Mouse (Mus musculus) megakaryocyte, embryonic 14.5 days (primary cell): ENCODE measurements around the gene Rhod. TPM values are rescaled to one million over a fixed set of nuclear protein-coding genes. Genes with fewer than 3 reads are reported as not detected.

Experiments
- H3K27me3 ChIP-seq: replicated peaks from 2 replicates; pipeline ENCODE3; 2012; ENCODE audit warnings: inconsistent platforms
- H3K36me3 ChIP-seq: replicated peaks from 2 replicates; pipeline ENCODE3; 2012; ENCODE audit warnings: low read length, inconsistent platforms, mixed read lengths
- H3K4me1 ChIP-seq: 2 replicates; pipeline ENCODE4 v1.6.1; 2012; ENCODE audit warnings: inconsistent platforms
- H3K4me3 ChIP-seq: replicated peaks from 2 replicates; pipeline ENCODE3; 2012; ENCODE audit warnings: moderate library complexity, mild to moderate bottlenecking, inconsistent platforms
- H3K9me3 ChIP-seq: 2 replicates; pipeline ENCODE4 v1.6.1; 2012; ENCODE audit warnings: inconsistent platforms
- FLI1 ChIP-seq: IDR thresholded peaks from 2 replicates; pipeline ENCODE4 v1.6.1; 2012; ENCODE audit warnings: low read length, inconsistent platforms, mixed read lengths
- GATA1 ChIP-seq: IDR thresholded peaks from 3 replicates; pipeline ENCODE4 v1.6.1; 2012; ENCODE audit warnings: mixed read lengths, low read length, inconsistent platforms, borderline replicate concordance
- polyA plus RNA-seq: library from polyadenylated mRNA; stranded (reverse); fragments of >175 nt; gene quantifications from 2 replicates; pipeline ENCODE4 v1.2.3, GENCODE M21; 2012; ENCODE audit warnings: low replicate concordance; ENCODE audit not compliant: insufficient read depth

Gene Rhod
- polyA plus RNA-seq, 1 experiment = 0.16 TPM

DNA sequence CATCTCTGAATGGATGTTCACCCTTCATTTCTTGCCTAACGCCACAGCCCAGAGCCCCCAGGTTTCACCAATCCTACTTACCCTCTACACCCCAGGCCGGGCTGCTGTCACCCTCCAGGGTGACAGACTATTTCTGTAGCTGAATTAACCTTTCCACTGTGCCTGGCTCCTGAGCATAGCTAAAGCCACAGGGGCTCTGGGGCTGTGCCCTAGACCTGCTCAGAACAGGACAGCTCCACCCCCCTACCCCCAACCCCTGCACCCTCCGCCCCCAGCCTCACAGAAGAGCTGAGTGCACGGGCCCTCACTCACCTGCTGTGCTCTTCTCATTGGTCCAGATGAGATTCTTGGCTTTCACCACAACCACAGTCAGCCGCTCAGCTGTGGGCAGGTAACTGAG, 12.7 kb upstream of the Rhod start:
- H3K9me3 ChIP-seq = no peaks in the 10 kb centered on the region
- no peaks in the 10 kb centered on the region for H3K36me3 ChIP-seq
- peaks cover 81% of the 10 kb centered on the region for H3K27me3 ChIP-seq
- H3K4me1 ChIP-seq = peaks cover 28% of the 10 kb centered on the region
- TF ChIP-seq GATA1 = no peak
- no peak for TF ChIP-seq FLI1
- no peak overlapping the region for H3K4me3 ChIP-seq

DNA sequence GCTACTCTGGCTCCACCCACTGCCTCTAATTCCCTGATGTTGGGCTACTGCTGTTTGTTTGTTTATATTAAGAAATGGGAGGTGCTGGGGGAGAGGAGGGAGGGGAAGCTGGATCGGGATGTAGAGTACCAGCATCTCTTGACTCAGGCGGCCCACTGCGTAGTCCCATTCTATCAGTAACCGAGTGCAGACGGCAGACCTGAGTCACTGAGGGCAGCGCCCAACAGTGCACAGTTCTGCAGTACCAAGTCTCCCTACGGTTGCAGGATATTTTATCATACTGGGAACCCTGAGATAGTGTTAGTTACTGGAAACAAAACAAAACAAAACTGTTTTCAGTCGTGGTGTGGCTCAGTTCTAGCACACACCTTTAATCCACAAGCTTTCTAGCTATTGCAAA, 11.9 kb upstream of the Rhod start:
- H3K4me3 ChIP-seq = no peak overlapping the region

DNA sequence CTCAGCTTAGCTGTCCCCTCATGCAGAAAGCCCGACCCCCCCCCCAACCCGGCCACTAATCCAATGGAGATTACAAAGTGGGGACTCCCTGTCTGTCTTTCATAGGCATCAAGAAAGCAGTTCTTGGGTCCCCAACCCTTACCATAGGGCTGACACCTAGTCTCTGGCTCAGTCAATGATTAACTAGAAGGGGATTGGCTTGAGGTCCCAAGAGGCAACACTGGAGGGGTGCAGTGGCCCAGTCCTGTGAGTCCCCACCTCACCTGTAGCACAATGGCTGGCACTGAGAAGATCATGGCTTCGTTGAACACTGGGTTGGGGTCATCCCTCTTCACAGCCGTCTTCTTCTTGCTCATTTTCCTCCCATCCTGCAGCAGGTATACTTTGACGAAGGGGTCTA, 11.4 kb upstream of the Rhod start:
- Histone ChIP-seq H3K9me3 (no peaks in the 10 kb centered on the region), H3K36me3 (no peaks in the 10 kb centered on the region), H3K4me1 (peaks cover 15% of the 10 kb centered on the region), H3K4me3 (no peak overlapping the region), H3K27me3 (peaks cover 79% of the 10 kb centered on the region)
- no peak for TF ChIP-seq FLI1
- no peak for TF ChIP-seq GATA1

More for the DNA sequence above, 11.9 kb upstream of the Rhod start:
- peaks cover 20% of the 10 kb centered on the region for H3K4me1 ChIP-seq
- H3K27me3 ChIP-seq = peaks cover 79% of the 10 kb centered on the region
- no peaks in the 10 kb centered on the region for H3K9me3 ChIP-seq
- TF ChIP-seq GATA1 = no peak
- no peak for TF ChIP-seq FLI1
- no peaks in the 10 kb centered on the region for H3K36me3 ChIP-seq

DNA sequence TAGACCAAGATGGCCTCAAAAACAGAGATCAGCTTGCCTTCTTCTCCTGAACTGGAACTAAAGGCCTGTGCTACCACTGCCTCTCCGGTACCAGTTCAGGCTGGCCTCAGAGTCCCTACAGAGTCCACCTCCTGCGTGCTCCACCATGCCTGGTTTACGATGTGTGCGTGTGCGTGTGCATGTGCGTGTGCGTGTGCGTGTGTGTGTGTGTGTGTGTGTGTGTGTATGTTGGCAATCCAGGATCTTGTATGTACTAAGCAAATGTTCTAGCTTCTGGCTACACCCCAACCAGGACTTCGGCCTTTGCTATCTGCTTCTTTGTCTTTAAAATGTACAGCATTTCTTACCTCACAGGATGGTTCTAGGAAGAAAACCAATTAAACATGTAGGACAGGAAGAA, 10.0 kb upstream of the Rhod start:
- Histone ChIP-seq H3K27me3 (peaks cover 80% of the 10 kb centered on the region), H3K36me3 (no peaks in the 10 kb centered on the region), H3K4me3 (no peak overlapping the region), H3K4me1 (peaks cover 3% of the 10 kb centered on the region; the same call in 1 of the 2 replicates), H3K9me3 (no peaks in the 10 kb centered on the region)
- no peak for TF ChIP-seq FLI1
- no peak for TF ChIP-seq GATA1

DNA sequence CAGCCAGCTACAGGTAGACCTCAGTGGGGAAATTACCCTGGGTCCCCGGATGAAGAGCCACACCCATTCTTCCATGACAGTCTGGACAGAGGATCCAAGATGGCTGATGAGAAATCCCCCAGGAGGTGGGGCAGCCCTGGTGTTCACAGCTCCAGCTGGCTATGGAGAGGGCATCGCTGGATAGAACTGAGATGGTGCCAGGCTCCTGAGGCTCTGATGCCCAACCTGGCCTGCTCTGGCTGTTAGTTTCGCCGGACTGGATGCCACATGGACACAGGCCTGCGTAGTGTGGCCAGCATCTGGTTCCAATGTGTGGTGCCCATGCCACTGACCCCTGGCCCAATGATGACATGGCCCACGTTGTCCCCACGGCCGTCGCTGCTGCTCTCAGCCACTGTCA, 8.2 kb upstream of the Rhod start:
- Histone ChIP-seq H3K27me3 (peaks cover 76% of the 10 kb centered on the region), H3K4me3 (peak overlapping the region; percentile 3), H3K4me1 (peaks cover 4% of the 10 kb centered on the region; the same call in 1 of the 2 replicates), H3K36me3 (no peaks in the 10 kb centered on the region), H3K9me3 (peaks cover 3% of the 10 kb centered on the region; the same call in 1 of the 2 replicates)
- TF ChIP-seq GATA1 (no peak), FLI1 (no peak)

DNA sequence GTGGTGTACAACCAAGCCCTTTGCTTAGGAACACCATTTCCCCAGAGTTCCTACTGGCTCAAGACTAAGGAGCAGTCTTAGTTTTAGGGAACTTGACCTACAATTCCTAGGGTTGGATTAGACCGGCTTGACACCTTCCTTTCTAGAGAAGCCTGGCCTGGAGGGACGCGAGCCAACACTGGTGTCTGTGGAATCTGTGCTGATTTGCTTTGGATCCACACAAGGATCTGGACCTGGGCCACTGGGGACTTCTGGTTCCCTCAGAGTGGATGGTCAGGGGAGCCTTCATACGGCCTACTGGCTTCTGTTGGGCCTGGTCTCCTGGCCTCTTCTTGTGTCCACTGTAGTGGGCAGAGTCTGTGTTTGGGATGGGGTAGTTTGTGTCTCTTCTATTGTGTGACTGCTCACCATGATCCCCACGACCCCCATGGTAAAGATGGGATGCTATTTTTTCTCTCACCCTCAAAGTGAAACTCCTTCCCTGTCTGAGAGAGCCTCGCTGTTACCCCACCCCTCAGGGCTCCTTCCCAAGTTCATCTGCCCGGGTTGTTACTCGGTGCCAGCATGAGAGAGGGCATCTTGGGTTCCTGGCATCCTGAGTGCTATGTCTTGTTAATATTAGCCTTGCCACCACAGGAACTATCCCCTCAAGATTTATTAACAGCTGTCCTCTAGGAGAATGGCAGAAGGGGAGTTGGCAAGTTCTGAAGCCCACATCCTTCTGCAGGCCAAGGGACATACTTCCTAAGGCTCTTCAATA, 7.6 kb upstream of the Rhod start:
- Histone ChIP-seq H3K36me3 (no peaks in the 10 kb centered on the region), H3K9me3 (peaks cover 3% of the 10 kb centered on the region; the same call in 1 of the 2 replicates), H3K27me3 (peaks cover 70% of the 10 kb centered on the region), H3K4me1 (peaks cover 10% of the 10 kb centered on the region), H3K4me3 (no peak overlapping the region)
- TF ChIP-seq FLI1 (no peak), GATA1 (no peak)

DNA sequence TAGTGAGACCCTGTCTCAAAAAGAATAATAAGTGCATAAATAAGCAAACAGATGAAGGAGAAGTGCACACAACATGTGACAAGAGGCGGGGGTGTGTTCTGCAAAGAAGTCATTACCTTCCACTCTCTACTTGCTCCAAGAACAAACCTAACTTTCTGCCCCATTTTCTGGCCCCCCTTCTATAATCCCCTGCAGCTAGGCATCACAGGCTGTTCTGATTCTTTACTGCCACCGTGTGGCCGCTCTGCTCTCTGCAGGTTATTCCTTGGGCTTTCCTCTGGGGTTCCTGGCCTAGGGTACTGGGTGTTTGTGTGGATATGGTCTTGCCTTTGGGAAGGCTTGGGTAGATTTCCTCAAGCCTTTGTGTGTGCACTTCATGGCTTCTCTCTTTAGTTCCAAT, 3.2 kb upstream of the Rhod start:
- Histone ChIP-seq H3K36me3 (no peaks in the 10 kb centered on the region), H3K4me3 (no peak overlapping the region)

DNA sequence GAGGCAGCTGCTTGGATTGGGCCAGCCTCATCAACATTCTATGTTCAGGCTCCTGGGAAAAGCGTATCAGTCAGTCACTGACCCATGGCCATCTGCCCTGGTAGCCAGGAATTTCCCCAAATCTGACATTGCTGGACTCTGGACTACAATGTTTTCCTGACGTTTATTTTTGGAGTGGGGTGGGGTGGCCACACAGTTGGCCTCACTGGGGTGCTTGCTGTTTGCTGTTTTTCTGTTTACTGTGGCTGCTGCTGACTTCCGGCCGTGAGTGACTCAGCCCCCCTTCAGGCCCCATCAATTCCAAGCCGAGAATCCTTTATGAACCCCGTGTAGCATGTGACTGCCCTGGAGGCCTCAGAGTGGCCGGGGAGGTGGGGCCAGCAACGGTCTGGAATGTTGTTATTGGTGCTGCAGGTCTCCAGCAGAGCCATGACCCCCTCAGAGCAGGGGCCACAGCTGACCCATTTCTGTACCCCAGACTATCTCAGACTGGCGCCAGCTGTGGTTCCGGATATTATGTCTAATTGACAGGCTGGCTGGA, 2.5 kb upstream of the Rhod start:
- H3K4me3 ChIP-seq = peak overlapping the region; percentile 33

More for the DNA sequence above, 3.2 kb upstream of the Rhod start:
- Histone ChIP-seq H3K4me1 (peaks cover 47% of the 10 kb centered on the region), H3K9me3 (peaks cover 3% of the 10 kb centered on the region; the same call in 1 of the 2 replicates), H3K27me3 (peaks cover 76% of the 10 kb centered on the region)
- TF ChIP-seq FLI1 (no peak), GATA1 (no peak)

DNA sequence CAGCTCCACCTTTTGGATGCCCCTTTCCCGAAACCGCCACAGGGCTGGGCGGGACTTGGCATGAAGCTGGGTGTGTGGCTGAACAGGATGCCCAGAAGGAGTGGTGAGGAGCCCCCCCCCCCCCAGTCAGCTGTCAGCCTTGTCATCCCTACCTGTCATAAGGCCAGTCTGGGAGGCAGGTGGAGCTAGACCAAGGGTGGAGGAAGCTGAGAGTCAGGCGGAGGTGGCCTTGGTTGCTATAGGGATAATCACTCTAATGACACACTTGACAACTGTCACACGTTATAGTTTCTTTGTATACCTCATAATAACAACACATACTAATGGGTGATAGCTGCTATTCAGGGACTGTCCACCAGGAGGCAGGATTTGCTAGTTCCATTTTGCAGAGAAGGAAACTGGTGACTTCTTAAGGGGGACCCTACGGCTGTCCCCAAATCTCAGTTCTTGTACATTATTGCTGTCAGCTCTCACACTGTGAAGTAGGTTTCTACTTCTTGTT, 1.9 kb upstream of the Rhod start:
- no peak for TF ChIP-seq FLI1
- TF ChIP-seq GATA1 = no peak
- H3K4me1 ChIP-seq = peaks cover 49% of the 10 kb centered on the region
- peak overlapping the region; percentile 47 for H3K4me3 ChIP-seq
- H3K27me3 ChIP-seq = peaks cover 74% of the 10 kb centered on the region
- no peaks in the 10 kb centered on the region for H3K36me3 ChIP-seq
- H3K9me3 ChIP-seq = peaks cover 4% of the 10 kb centered on the region

More for the DNA sequence above, 2.5 kb upstream of the Rhod start:
- TF ChIP-seq FLI1 (no peak), GATA1 (no peak)
- H3K27me3 ChIP-seq = peaks cover 72% of the 10 kb centered on the region
- peaks cover 47% of the 10 kb centered on the region for H3K4me1 ChIP-seq
- H3K9me3 ChIP-seq = peaks cover 3% of the 10 kb centered on the region; the same call in 1 of the 2 replicates
- no peaks in the 10 kb centered on the region for H3K36me3 ChIP-seq

DNA sequence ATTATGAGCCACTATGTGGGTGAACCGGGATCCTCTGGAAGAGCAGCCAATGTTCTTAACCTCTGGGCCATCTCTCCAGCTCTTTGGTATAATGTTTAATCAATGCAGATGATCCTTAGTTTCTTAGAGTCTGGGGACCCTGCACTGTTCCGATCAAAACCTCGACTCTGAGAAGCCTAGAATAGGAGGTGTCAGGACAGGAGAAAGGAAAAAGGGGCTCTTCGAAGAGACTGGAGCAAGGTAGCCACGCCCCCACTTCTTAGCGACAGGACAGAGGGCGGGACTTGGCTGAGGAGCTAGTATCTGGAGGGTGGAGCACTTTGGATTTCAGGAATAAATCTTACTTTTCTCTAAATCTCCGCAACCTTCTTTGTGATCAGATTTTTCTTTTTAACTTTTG, 990 bp upstream of the Rhod start:
- peak overlapping the region; percentile 88 for H3K4me3 ChIP-seq
- TF ChIP-seq FLI1 = no peak
- TF ChIP-seq GATA1 = no peak
- peaks cover 50% of the 10 kb centered on the region for H3K4me1 ChIP-seq
- no peaks in the 10 kb centered on the region for H3K36me3 ChIP-seq
- peaks cover 74% of the 10 kb centered on the region for H3K27me3 ChIP-seq
- peaks cover 13% of the 10 kb centered on the region for H3K9me3 ChIP-seq
